ENCODE assay signal across 9 mouse cellular contexts in genomic region chr10:34036587-34036986, GRCm38 (mm10). TPM values are rescaled to one million over a fixed set of nuclear protein-coding genes. Genes with fewer than 3 reads are reported as not detected.
DNase-seq lines count a peak whose midpoint lies in the region; ATAC-seq lines count a peak whose summit lies in the region.
"Had no signal": no experiment of that assay in that cellular context is flagged by ENCODE, and none has a peak within 500 bp of the region (broad histone marks: within the 10 kb centered on the region; RNA-seq: fewer than 3 reads in every experiment).

No protein-coding gene starts in this region.

- DNase-seq in kidney, adult 9 months = peak; percentile 32
- no peak for DNase-seq in kidney, postnatal 25 days
- DNase-seq in adipocyte (ENCODE audit: low spot score) = peak; percentile 62
- DNase-seq in mesoderm, embryonic 11.5 days (ENCODE audit: low read depth, low spot score) = peak; percentile 60
- DNase-seq in ovary, adult 18-20 months (ENCODE audit: low spot score) = no peak
- DNase-seq in adrenal gland, postnatal 25 days = no peak

- peak; percentile 90 for ATAC-seq in CD4-positive, CD25-positive, alpha-beta regulatory T cell, adult 4 months
- ATAC-seq in hematopoietic stem cell, adult 5-6 weeks (replicated peaks in 1 of 2; ENCODE audit: insufficient read depth in 1 of 2, low FRiP score in 2 of 2, low TSS enrichment in 1 of 2, low read depth in 1 of 2, poor library complexity in 2 of 2, severe bottlenecking in 2 of 2) = peak; percentile 80 to 82; a peak in 3 of 4 replicates

RNA-seq across cellular contexts. Expression of gene Trappc3l, which starts 0.8 kb away (rescaled TPM):
- not detected for polyA plus RNA-seq in CD4-positive, CD25-positive, alpha-beta regulatory T cell, adult 4 months (2017; shearing (Covaris generic))
- not detected in 2 replicates for total RNA-seq in hematopoietic stem cell, adult 5-6 weeks (2017)
- total RNA-seq in adrenal gland, postnatal 25 days (2021) = not detected in 2 replicates
- polyA plus RNA-seq: liver, embryonic 16.5 days had no signal

RNA-seq across cellular contexts. Expression of gene Calhm4, which starts 7.5 kb away (rescaled TPM):
- polyA plus RNA-seq in CD4-positive, CD25-positive, alpha-beta regulatory T cell, adult 4 months (2017; shearing (Covaris generic)) = not detected
- total RNA-seq in hematopoietic stem cell, adult 5-6 weeks (2017) = not detected in 2 replicates
- total RNA-seq in adrenal gland, postnatal 25 days (2021) = not detected in 2 replicates
- polyA plus RNA-seq: liver, embryonic 16.5 days had no signal

RNA-seq across cellular contexts. Expression of gene Rwdd1, which starts 17.2 kb away (rescaled TPM):
- 10 to 100 TPM; 50.7 to 77.2 TPM for polyA plus RNA-seq in CD4-positive, CD25-positive, alpha-beta regulatory T cell, adult 4 months (2017; shearing (Covaris generic))
- total RNA-seq in hematopoietic stem cell, adult 5-6 weeks (2017) = 115 and 176 TPM in 2 replicates
- 88.3 and 95.6 TPM in 2 replicates for total RNA-seq in adrenal gland, postnatal 25 days (2021)

RNA-seq across cellular contexts. Expression of gene Calhm5, which starts 59.7 kb away (rescaled TPM):
- polyA plus RNA-seq in CD4-positive, CD25-positive, alpha-beta regulatory T cell, adult 4 months (2017; shearing (Covaris generic)) = not detected
- not detected in 2 replicates for total RNA-seq in hematopoietic stem cell, adult 5-6 weeks (2017)
- total RNA-seq in adrenal gland, postnatal 25 days (2021) = 0.15 TPM in 1 of 2 replicates, not detected in the other

Comparison
In these comparisons a context has a peak if more than half of its experiments do, and no peak if none do; other contexts are left out.
1. DNase-seq: peak in kidney, adult 9 months (single experiment), adipocyte (single experiment) and mesoderm, embryonic 11.5 days (single experiment); none in kidney, postnatal 25 days (0 of 2), ovary, adult 18-20 months (single experiment) and adrenal gland, postnatal 25 days (single experiment).